Mouse (Mus musculus) olfactory bulb, adult 2 months (tissue): Measurements from ENCODE around the gene Plekhg5.

Experiments used
- CTCF ChIP-seq: fragments of 200-500 bp; IDR thresholded peaks from 2 replicates; pipeline ENCODE4 v1.5.1; 2012; ENCODE audit warnings: low read depth, mild to moderate bottlenecking, low read length, moderate library complexity; ENCODE audit not compliant: insufficient read depth
- POLR2A ChIP-seq: fragments of 200-500 bp; IDR thresholded peaks from 2 replicates; pipeline ENCODE4 v1.6.1; 2012; ENCODE audit warnings: mild to moderate bottlenecking, low read depth, low read length, moderate library complexity; ENCODE audit not compliant: insufficient read depth

DNA sequence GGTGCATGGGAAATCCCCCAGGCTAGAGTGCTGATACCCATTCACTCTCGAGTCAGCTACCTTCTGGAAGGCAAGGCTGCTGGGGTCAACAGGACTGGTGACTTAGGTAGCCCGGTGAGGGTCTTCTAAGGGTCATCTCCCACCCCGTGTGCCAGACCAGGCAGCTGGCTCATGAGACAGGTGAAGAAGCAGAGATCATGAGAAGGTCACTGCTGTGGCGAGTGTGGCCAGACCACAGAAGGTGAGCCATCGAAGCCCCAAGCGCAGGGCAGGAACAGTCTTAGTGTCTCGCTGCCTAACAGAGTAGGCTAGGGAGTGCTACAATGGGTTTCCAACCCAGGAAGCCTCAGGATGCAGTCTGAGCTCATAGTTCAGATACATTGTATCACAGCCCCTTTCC lies 12.3 kb downstream of the Plekhg5 start:
- no peak for TF ChIP-seq CTCF
- no peak for TF ChIP-seq POLR2A
